Mouse (Mus musculus): ENCODE measurements around the gene Usp40. TPM values are rescaled to one million over a fixed set of nuclear protein-coding genes. Genes with fewer than 3 reads are reported as not detected.

Gene Usp40
- polyA plus RNA-seq, 1 experiment from 2014 or later: 27.9 TPM

DNA sequence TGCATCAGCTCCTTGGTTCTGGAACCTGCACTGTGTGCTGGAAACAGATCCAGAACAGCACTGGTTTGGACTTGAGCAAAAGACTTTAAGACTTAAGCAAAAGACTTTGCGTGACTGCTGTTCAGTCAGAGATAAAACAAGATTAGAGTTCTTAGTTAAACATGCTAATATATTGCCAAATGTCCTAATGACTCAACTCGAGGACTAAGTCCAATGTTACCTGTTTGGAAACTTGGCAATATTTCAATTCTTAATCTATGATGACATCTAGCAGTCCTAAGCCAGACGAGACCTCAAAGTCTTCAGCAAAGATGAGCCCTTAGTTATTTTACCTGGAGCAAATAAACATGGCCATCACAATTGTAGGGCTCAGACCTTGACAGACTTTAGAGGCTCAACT lies 5.4 kb upstream of the Usp40 start:
- no peaks in the 10 kb centered on the region for H3K36me3 ChIP-seq (ENCODE audit: control insufficient read depth, insufficient read depth, low read length)
- DNase-seq (ENCODE audit: low spot score, missing footprints) (no peak), ATAC-seq (ENCODE audit: low FRiP score) (no peak)
- no peaks in the 10 kb centered on the region; the same call in 1 of the 2 replicates for H3K9me3 ChIP-seq (ENCODE audit: control insufficient read depth, low read length)
- H3K9ac ChIP-seq (ENCODE audit: low read length): no peak overlapping the region
- H3K4me2 ChIP-seq: no peak overlapping the region
- 79% methylated on average over 3 of the region's 3 CpGs for WGBS
- no peak overlapping the region for H3K27ac ChIP-seq (ENCODE audit: low read depth, low read length)
- no peaks in the 10 kb centered on the region for H3K27me3 ChIP-seq (ENCODE audit: control insufficient read depth, insufficient read depth, low read length)
- no peaks in the 10 kb centered on the region for H3K4me1 ChIP-seq (ENCODE audit: control insufficient read depth, insufficient read depth, low read length)
- no peak overlapping the region for H3K4me3 ChIP-seq (ENCODE audit: low read depth, low read length)

DNA sequence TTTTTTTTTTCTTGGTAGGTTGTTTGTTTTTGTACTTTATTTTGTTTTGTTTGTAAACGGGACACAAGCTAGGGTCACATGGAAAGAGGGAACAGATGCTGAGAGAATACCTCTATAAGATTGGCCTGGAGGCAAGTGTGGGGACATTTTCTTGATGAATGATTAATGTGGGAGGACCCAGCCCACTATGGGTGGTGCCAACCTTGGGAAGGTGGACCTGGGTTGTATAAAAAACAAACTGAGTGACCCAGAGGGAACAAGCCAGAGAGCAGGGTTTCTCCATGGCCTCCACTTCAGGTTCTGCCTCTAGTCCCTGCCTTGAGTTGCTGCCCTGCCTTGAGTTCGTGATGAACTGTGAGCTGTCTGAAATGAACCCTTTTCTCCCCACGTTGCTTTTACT lies 1.2 kb upstream of the Usp40 start:
- H3K27ac ChIP-seq (ENCODE audit: low read depth, low read length): no peak overlapping the region
- H3K4me2 ChIP-seq: no peak overlapping the region
- ATAC-seq (ENCODE audit: low FRiP score) (no peak), DNase-seq (ENCODE audit: low spot score, missing footprints) (no peak)
- no peak overlapping the region for H3K4me3 ChIP-seq (ENCODE audit: low read depth, low read length)
- H3K4me1 ChIP-seq (ENCODE audit: control insufficient read depth, insufficient read depth, low read length): peaks cover 8% of the 10 kb centered on the region
- H3K9me3 ChIP-seq (ENCODE audit: control insufficient read depth, low read length): no peaks in the 10 kb centered on the region; the same call in 1 of the 2 replicates
- H3K27me3 ChIP-seq (ENCODE audit: control insufficient read depth, insufficient read depth, low read length): no peaks in the 10 kb centered on the region
- no peak overlapping the region for H3K9ac ChIP-seq (ENCODE audit: low read length)
- 0 out of 2 replicates have a peak, but pooled peaks cover 2% of the 10 kb centered on the region for H3K36me3 ChIP-seq (ENCODE audit: control insufficient read depth, insufficient read depth, low read length)
- 76% methylated on average over 3 of the region's 3 CpGs for WGBS

DNA sequence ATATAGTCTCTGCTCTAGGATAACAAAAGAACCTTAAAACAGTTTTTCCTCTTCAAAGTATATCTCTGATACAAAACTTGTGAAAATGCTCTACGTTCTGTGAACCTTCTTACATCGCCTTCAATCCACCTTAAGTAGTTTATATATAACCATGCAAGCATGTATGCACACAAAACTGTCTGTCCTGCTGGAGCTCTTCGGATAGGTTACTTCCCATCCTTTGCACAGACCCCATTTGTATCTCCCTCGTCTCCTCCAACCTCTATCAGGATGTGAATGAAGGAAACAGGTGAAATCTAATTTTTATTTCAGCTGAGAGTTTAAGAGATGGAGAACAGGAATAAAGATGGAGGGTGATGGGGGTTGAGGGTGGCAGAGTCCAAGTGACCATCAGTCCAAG lies 384 bp upstream of the Usp40 start:
- Histone ChIP-seq H3K4me1 (ENCODE audit: control insufficient read depth, insufficient read depth, low read length) (peaks cover 8% of the 10 kb centered on the region), H3K4me2 (peak overlapping the region; percentile 59), H3K27ac (ENCODE audit: low read depth, low read length) (no peak overlapping the region), H3K27me3 (ENCODE audit: control insufficient read depth, insufficient read depth, low read length) (no peaks in the 10 kb centered on the region), H3K9ac (ENCODE audit: low read length) (peak overlapping the region; percentile 77), H3K36me3 (ENCODE audit: control insufficient read depth, insufficient read depth, low read length) (peaks cover 2% of the 10 kb centered on the region; the same call in 1 of the 2 replicates), H3K4me3 (ENCODE audit: low read depth, low read length) (peak overlapping the region; percentile 48), H3K9me3 (ENCODE audit: control insufficient read depth, low read length) (no peaks in the 10 kb centered on the region)
- WGBS: 53% methylated on average over 4 of the region's 4 CpGs
- DNase-seq (ENCODE audit: low spot score, missing footprints) (peak; percentile 84), ATAC-seq (ENCODE audit: low FRiP score) (peak; percentile 59; the same call in 1 of the 2 replicates)

DNA sequence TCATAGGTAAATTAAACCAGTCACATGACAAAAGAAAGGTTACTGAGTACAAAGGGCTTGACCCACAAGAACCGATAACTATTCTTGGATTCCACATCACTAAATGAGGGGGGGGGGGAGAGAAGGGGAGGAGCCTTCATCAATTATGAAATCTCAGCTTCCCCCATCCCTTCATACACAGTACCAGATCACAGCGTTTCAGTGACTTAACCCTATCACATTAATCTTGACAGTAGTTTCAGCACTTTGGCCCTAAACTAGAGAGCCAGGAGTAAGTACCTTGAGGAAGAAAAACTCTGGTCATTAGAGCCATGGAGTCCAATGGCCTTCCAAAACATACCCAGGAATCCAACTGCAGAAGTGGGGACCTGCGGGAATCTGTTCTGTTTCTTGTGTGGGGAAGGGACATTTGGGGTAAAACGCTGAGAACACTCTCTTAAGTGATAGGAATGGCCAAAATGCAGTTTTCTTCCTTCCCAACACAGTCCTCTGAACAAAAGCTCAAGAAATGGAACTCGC lies 600 bp downstream of the Usp40 start:
- Histone ChIP-seq H3K9ac (ENCODE audit: low read length) (peak overlapping the region; percentile 77), H3K4me2 (peak overlapping the region; percentile 59), H3K4me3 (ENCODE audit: low read depth, low read length) (peak overlapping the region; percentile 48), H3K4me1 (ENCODE audit: control insufficient read depth, insufficient read depth, low read length) (peaks cover 8% of the 10 kb centered on the region), H3K36me3 (ENCODE audit: control insufficient read depth, insufficient read depth, low read length) (peaks cover 2% of the 10 kb centered on the region; the same call in 1 of the 2 replicates), H3K27ac (ENCODE audit: low read depth, low read length) (peak overlapping the region; percentile 68), H3K27me3 (ENCODE audit: control insufficient read depth, insufficient read depth, low read length) (no peaks in the 10 kb centered on the region), H3K9me3 (ENCODE audit: control insufficient read depth, low read length) (no peaks in the 10 kb centered on the region)
- ATAC-seq (ENCODE audit: low FRiP score) (peak; percentile 65), DNase-seq (ENCODE audit: low spot score, missing footprints) (no peak)
- 7% methylated on average over 5 of the region's 5 CpGs for WGBS

DNA sequence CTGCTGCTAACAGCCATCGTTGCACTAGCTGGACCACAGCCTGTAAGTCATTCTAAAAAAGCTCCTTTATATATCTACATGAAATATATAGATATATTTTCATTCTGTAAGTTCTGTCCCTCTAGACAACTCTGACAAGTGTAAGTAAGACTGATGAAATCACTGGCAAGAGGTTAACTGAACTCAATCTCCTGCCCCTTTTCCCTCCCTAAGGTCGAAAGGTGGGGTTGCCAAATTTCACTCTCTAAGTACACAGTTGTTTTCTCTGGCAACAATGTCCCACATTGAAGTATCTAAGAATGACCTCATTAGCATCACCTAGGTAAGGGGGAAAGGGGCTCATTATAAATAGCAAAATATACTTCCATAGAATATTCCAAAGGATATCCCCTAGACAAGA lies 15.6 kb downstream of the Usp40 start:
- WGBS: 97% methylated on average over 2 of the region's 2 CpGs
- DNase-seq (ENCODE audit: low spot score, missing footprints) (no peak), ATAC-seq (ENCODE audit: low FRiP score) (no peak)
- Histone ChIP-seq H3K9ac (ENCODE audit: low read length) (no peak overlapping the region), H3K27me3 (ENCODE audit: control insufficient read depth, insufficient read depth, low read length) (no peaks in the 10 kb centered on the region), H3K4me2 (no peak overlapping the region), H3K36me3 (ENCODE audit: control insufficient read depth, insufficient read depth, low read length) (peaks cover 10% of the 10 kb centered on the region; the same call in 1 of the 2 replicates), H3K9me3 (ENCODE audit: control insufficient read depth, low read length) (no peaks in the 10 kb centered on the region), H3K4me1 (ENCODE audit: control insufficient read depth, insufficient read depth, low read length) (no peaks in the 10 kb centered on the region), H3K4me3 (ENCODE audit: low read depth, low read length) (no peak overlapping the region), H3K27ac (ENCODE audit: low read depth, low read length) (no peak overlapping the region)

DNA sequence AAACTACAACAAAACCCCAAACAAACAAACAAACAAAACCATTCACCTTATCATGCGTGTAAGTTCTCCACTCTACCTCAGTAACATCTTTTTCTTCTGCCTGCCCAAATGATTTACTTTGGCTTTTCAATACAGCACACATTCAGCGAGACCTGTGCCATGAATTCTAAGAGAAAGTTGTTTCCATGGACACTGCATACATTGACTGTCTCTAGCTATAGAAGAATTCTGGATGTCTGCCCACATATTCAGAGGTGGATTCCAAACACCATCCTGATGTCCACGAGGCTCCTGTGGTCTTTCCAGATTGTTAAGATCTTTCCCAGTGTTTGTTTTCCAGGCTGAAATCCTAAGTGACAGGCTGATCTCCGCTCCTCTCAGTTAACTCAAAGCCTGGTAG lies 26.1 kb downstream of the Usp40 start:
- no peaks in the 10 kb centered on the region for H3K9me3 ChIP-seq (ENCODE audit: control insufficient read depth, low read length)
- ATAC-seq (ENCODE audit: low FRiP score): no peak
- no peak for DNase-seq (ENCODE audit: low spot score, missing footprints)
- H3K4me3 ChIP-seq (ENCODE audit: low read depth, low read length): no peak overlapping the region
- no peak overlapping the region for H3K4me2 ChIP-seq
- H3K27me3 ChIP-seq (ENCODE audit: control insufficient read depth, insufficient read depth, low read length): no peaks in the 10 kb centered on the region
- H3K4me1 ChIP-seq (ENCODE audit: control insufficient read depth, insufficient read depth, low read length): no peaks in the 10 kb centered on the region
- no peak overlapping the region for H3K27ac ChIP-seq (ENCODE audit: low read depth, low read length)
- peaks cover 13% of the 10 kb centered on the region; the same call in 1 of the 2 replicates for H3K36me3 ChIP-seq (ENCODE audit: control insufficient read depth, insufficient read depth, low read length)
- WGBS: 88% methylated on average over 4 of the region's 4 CpGs
- no peak overlapping the region for H3K9ac ChIP-seq (ENCODE audit: low read length)

DNA sequence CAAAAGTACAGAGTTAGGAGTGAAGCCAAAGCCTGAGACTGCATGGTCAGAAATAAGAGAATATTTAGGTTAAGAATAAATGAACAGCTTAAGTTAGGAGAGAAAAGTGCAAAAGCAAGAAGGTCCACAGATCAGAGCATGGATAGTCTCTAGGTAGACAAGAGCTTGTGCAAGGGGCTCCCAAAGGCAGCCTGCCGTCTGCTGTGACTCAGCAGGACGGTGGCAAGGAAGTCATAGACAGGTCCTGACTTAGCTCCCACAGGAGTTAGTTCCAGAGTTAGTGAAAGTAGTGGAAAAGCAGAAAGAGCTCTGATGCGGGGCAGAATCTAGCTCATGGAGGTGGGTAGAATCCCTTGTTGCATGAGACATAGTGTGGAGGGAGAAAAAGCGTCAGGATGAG lies 38.0 kb downstream of the Usp40 start:
- Histone ChIP-seq H3K27me3 (ENCODE audit: control insufficient read depth, insufficient read depth, low read length) (no peaks in the 10 kb centered on the region; the same call in 1 of the 2 replicates), H3K9me3 (ENCODE audit: control insufficient read depth, low read length) (no peaks in the 10 kb centered on the region), H3K4me3 (ENCODE audit: low read depth, low read length) (no peak overlapping the region), H3K27ac (ENCODE audit: low read depth, low read length) (no peak overlapping the region), H3K4me1 (ENCODE audit: control insufficient read depth, insufficient read depth, low read length) (no peaks in the 10 kb centered on the region; the same call in 1 of the 2 replicates), H3K9ac (ENCODE audit: low read length) (no peak overlapping the region), H3K4me2 (no peak overlapping the region), H3K36me3 (ENCODE audit: control insufficient read depth, insufficient read depth, low read length) (peaks cover 2% of the 10 kb centered on the region)
- ATAC-seq (ENCODE audit: low FRiP score) (no peak), DNase-seq (ENCODE audit: low spot score, missing footprints) (no peak)
- WGBS: 95% methylated on average over 4 of the region's 4 CpGs

GRCm38 (mm10) chr1:87961459-87962167 lies 46.7 kb downstream of the Usp40 start:
- H3K27ac ChIP-seq (ENCODE audit: low read depth, low read length): no peak overlapping the region
- no peak overlapping the region for H3K9ac ChIP-seq (ENCODE audit: low read length)
- H3K27me3 ChIP-seq (ENCODE audit: control insufficient read depth, insufficient read depth, low read length): no peaks in the 10 kb centered on the region
- no peaks in the 10 kb centered on the region for H3K4me1 ChIP-seq (ENCODE audit: control insufficient read depth, insufficient read depth, low read length)
- no peak overlapping the region for H3K4me2 ChIP-seq
- H3K9me3 ChIP-seq (ENCODE audit: control insufficient read depth, low read length): no peaks in the 10 kb centered on the region
- 73% methylated on average over 2 of the region's 2 CpGs for WGBS
- H3K36me3 ChIP-seq (ENCODE audit: control insufficient read depth, insufficient read depth, low read length): peaks cover 10% of the 10 kb centered on the region
- ATAC-seq (ENCODE audit: low FRiP score): no peak
- DNase-seq (ENCODE audit: low spot score, missing footprints): no peak
- H3K4me3 ChIP-seq (ENCODE audit: low read depth, low read length): no peak overlapping the region

- no peak overlapping the region for H3K9ac ChIP-seq (ENCODE audit: low read length)
- DNase-seq (ENCODE audit: low spot score, missing footprints): no peak
- H3K4me2 ChIP-seq: no peak overlapping the region
- H3K36me3 ChIP-seq (ENCODE audit: control insufficient read depth, insufficient read depth, low read length): peaks cover 13% of the 10 kb centered on the region
- H3K9me3 ChIP-seq (ENCODE audit: control insufficient read depth, low read length): no peaks in the 10 kb centered on the region
- ATAC-seq (ENCODE audit: low FRiP score): no peak
- no peak overlapping the region for H3K27ac ChIP-seq (ENCODE audit: low read depth, low read length)
- WGBS: 95% methylated on average over 4 of the region's 4 CpGs
- H3K4me3 ChIP-seq (ENCODE audit: low read depth, low read length): no peak overlapping the region
- no peaks in the 10 kb centered on the region for H3K4me1 ChIP-seq (ENCODE audit: control insufficient read depth, insufficient read depth, low read length)
- no peaks in the 10 kb centered on the region for H3K27me3 ChIP-seq (ENCODE audit: control insufficient read depth, insufficient read depth, low read length)
Observed at GRCm38 (mm10) chr1:87960752-87961151, 47.6 kb downstream of the Usp40 start.
